Mouse (Mus musculus) layer of hippocampus, postnatal 14 days (tissue): Measurements from ENCODE around the gene Il17rd. TPM values are rescaled to one million over a fixed set of nuclear protein-coding genes. Genes with fewer than 3 reads are reported as not detected.

Experiments
- DNase-seq, 2 experiments: peaks; one replicate each; pipeline ENCODE4 v3.0.0; 2021 to 2022; ENCODE audit warnings: low spot score in 2 of 2, mixed read lengths in 1 of 2
- total RNA-seq, 2 experiments: library from RNA; stranded (reverse); gene quantifications; 2 replicates each; pipeline ENCODE4 v1.2.3; 2021

Gene Il17rd
- total RNA-seq, 2 experiments from 2014 or later, result 3.9 to 4.3 TPM

DNA sequence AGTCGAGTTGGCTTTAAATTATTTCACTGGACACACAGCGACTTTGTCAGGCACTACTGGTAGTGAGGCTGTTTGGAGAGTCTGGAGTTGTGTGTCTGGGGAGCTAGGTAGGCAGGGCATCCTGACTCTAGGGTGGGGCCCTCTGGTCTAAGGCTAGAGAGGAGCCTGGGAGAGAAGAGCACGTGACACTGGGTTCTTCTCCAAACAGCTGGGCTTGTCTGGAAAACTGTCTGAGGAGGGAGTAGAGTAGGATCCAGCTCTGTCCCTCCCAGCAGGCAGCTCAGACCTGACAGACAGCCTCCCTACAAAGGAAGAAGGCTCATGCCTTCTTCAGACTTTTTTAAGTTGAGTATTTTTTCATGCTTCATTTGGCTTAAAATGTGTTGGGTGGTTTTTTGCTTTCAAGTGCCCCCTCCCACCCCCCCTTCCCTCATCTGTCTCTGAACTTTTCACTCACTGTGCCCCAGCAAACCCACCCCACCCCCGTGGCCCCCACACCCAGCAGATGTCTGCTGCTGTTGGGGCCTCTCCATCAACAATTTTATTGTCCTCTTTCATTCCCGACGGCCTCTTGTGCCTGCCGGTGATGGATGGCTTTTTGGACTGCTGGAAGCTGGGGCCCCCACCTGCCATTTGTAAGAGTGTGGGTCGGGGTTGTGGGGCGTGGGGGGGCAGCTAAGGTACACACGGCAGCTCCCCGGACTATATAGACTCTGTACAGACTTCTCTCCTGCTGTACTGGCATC lies 5.7 kb downstream of the Il17rd start:
- no peak for DNase-seq

DNA sequence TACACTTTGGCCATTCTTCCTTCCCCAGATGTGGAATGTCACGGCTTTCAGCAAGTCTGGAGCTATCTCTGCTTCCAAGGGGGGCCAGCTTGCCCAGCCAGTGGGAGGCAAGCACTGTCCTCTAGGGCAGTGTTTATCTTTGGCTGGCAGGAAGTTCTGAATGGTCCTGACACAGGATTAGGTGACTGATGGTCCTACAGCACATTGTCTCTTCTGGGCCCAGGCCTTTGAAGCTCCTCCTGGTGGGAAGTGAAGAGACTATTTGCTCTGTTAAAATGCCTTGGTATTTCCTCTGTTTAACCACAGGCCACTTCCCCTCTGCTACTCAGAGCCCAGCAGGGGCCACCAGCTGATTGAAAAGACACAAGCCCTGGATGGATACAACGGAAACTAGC lies 6.2 kb downstream of the Il17rd start:
- no peak for DNase-seq

GRCm38 (mm10) chr14:27048231-27048956 lies 9.7 kb downstream of the Il17rd start:
- no peak for DNase-seq

GRCm38 (mm10) chr14:27050043-27050442 lies 11.3 kb downstream of the Il17rd start:
- peak in 1 of 2 experiments; percentile 8 for DNase-seq

DNA sequence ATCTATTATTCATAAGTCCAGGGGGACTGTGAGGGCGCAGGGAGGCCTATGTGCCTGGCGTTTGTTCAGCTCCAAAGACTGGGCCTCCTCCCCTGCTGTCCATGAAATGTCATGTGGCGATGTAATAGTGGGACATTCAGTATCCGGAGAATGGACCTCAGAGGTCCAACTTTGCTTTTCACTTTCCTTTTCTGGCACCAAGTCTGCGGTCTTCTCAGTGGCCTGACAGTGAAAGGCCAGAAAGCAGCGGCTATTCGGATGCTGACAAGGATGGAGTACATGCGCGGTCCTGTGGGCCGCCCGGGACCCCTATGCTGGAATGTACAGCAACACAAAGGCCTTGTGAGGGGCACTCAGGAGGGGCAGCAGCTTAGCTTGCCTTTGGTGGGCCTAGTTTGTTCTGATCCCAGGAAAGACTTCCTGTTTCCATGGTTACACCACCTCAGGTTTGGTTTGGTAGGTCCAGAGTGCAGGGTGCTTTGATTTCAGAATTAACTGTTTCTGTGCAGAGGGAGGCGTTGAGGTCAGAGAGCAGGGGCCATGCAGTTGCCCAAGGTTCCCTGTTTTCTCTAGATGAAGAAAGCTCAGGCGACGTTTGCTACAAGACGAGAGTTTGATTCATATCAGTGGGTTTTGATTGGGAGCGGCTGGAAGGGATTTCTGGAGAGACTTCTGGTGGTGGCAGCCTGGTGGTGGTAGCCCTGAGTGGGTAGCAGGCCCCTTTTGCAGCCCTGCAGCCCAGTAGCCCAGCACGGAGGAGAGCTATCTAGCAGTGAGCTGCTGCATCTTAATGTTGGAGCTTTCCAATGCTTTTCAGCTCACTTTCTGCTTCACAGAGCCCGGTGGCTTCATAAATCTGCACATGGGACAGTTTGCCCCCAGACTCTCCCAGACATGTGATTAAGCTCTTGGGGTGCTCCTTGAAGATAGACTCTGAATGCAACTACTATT lies 12.1 kb downstream of the Il17rd start:
- no peak for DNase-seq

GRCm38 (mm10) chr14:27051511-27051895 lies 12.8 kb downstream of the Il17rd start:
- DNase-seq, result no peak

GRCm38 (mm10) chr14:27058535-27059223 lies 19.9 kb downstream of the Il17rd start:
- DNase-seq, result no peak

GRCm38 (mm10) chr14:27059224-27059558 lies 20.4 kb downstream of the Il17rd start:
- no peak for DNase-seq

DNA sequence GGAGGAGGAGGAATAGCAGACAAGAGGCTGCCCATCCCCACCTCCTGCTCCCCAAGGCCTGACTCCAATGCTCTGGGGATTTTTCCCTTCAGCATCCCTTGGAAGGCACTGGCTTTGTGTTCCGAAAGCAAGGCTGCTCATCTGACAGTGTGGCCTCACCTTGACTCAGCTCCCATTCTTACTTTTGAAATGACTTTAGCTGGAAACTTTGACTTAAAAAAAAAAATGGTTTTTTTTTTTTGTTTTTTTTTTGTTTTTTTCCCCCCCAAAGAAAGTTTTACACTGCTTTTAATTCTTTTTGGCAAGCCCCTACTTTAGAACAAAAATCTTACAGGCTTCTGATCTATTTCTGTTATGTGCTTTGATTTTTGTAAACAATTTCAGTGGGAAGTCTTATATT lies 24.6 kb downstream of the Il17rd start:
- no peak for DNase-seq

- no peak for DNase-seq
Observed at GRCm38 (mm10) chr14:27066171-27066929, 27.6 kb downstream of the Il17rd start.

GRCm38 (mm10) chr14:27067866-27068271 lies 29.1 kb downstream of the Il17rd start:
- DNase-seq, result no peak

DNA sequence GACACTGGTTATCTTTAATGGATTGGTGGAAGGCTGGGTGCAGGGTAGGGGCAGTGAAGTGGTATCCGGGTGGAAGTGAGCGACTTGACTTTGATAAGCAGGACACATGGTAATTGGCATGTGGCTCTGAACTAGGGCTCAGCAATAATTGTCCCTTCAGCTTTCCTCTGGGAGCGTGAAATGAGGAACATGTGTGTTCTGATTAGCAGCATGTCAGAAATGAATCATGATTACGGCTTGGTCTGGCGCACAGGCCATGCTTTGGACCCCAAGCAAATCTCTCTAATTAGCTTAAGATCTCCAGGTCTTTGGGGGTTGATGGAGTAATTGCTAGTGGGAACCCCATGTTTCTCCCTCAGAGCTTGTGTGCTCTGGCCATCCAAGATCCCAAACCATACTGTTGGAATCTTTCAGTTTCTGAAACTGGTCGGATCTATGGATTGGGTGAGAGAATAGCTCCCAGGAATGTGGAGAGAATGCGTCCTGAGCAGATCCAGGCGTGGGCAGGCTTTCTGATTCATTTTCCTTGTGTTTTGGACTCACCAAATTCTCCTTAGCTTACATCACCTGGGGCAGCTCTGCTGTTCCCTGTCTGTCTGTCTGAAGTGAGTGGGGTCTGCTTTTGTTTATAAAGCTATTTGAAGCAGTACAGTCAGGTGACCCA lies 30.8 kb downstream of the Il17rd start:
- DNase-seq, result no peak

- no peak for DNase-seq
Observed at GRCm38 (mm10) chr14:27070128-27070527, 31.4 kb downstream of the Il17rd start.

DNA sequence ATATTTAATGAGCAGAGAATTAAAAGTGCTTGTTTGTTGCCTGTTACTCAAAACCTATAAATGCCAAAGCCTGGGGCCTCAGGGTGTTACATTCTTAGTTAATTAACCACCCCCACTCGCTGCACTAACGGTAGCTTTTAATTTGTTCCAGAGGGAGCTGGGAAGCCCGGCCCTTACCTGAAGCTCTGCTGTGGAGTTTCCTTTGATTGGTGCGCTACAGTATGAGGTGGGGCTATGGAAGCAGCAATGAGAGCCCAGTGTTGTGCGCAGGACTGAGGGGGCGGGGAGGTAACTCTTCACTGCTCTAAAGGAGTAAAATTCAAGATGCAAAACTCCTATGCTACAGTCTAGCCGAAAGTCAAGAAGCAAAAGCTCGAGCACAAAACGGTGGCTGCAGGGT lies 32.0 kb downstream of the Il17rd start:
- DNase-seq, result no peak

- DNase-seq, result no peak
Observed at GRCm38 (mm10) chr14:27071985-27072384, 33.2 kb downstream of the Il17rd start.

DNA sequence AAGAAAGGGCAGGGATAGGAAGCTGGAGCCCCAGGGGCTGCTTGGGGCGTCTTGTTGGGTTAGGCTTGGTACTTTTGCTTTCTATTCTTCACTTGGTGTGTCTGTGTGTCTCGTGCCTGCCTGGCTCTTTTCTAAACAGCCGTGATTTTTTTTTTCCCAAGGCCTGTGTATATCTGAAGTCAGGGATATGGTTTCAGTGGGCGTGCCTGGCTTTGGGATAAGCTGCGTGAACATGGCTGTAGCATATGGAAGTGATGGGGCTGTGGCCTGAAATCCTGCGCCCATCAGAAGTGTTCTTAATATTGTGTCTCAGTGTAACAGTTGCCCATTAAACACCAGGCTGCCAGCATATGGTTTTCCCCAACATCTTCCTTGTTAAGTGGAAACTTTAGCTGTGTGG lies 36.3 kb downstream of the Il17rd start:
- no peak for DNase-seq

DNA sequence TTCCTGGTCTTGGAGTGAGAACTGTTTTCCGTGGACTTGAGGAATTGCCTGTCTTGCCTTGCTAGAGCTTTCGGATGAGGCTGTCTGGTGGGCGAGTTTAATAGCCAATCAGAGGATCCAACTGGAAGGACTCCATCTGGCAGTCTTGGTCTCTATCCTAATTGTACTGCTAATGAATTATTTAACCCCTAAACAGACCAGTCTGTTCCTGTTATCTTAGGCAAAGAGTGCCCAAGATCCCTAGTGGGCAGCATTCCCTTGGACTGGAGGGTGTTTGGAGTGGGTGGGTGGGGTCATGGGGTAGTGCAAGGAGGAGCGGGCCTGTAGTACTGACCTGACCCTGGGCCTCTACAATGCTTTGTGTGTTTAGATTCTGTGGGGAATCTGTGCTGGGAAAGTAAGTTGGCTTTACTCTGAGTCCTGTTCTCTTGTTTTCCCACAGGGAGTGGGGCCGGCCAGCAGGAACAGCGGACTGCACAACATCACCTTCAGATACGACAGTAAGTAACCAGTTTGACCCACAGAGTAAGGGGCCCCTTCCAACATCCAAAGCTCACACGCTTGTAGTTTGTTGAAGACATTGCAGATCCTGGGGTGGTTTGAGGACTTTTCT lies 37.3 kb downstream of the Il17rd start:
- DNase-seq, result peak; percentile 22 to 76

GRCm38 (mm10) chr14:27076522-27076920 lies 37.8 kb downstream of the Il17rd start:
- DNase-seq, result no peak

- DNase-seq, result peak in 1 of 2 experiments; percentile 48
Observed at GRCm38 (mm10) chr14:27081536-27082275, 43.0 kb downstream of the Il17rd start.
